Mouse (Mus musculus) brain, adult 2 months (tissue): Measurements from ENCODE around the gene Npnt.
A peak's percentile ranks its signal among the peaks of the same experiment; 100 is the strongest.

Experiments
- DNase-seq: peaks from one replicate; pipeline ENCODE4 v3.0.0; 2011; ENCODE audit warnings: low read depth, low spot score

Npnt gene

GRCm38 (mm10) chr3:132949791-132950528 is at the start of gene Npnt:
Npnt (minus strand) TSS chr3:132950291.
- peak; percentile 22 for DNase-seq

- DNase-seq: no peak
Observed at GRCm38 (mm10) chr3:132996299-132996698, 46.2 kb upstream of the Npnt start.

- no peak for DNase-seq
Observed at GRCm38 (mm10) chr3:132995904-132996267, 45.8 kb upstream of the Npnt start.

GRCm38 (mm10) chr3:132995172-132995903 is 45.2 kb upstream of the Npnt start:
- no peak for DNase-seq

- peak; percentile 17 for DNase-seq
Observed at GRCm38 (mm10) chr3:132986188-132986587, 36.1 kb upstream of the Npnt start.

- peak; percentile 11 for DNase-seq
Observed at GRCm38 (mm10) chr3:132983845-132984485, 33.9 kb upstream of the Npnt start.

GRCm38 (mm10) chr3:132981968-132982367 is 31.9 kb upstream of the Npnt start:
- DNase-seq: no peak

GRCm38 (mm10) chr3:132979781-132980461 is 29.8 kb upstream of the Npnt start:
- no peak for DNase-seq

- DNase-seq: no peak
Observed at GRCm38 (mm10) chr3:132966255-132966654, 16.2 kb upstream of the Npnt start.

GRCm38 (mm10) chr3:132964715-132965507 is 14.8 kb upstream of the Npnt start:
- DNase-seq: no peak

GRCm38 (mm10) chr3:132962631-132963361 is 12.7 kb upstream of the Npnt start:
- DNase-seq: peak; percentile 17

GRCm38 (mm10) chr3:132950529-132950880 is 414 bp upstream of the Npnt start:
- DNase-seq: no peak

- DNase-seq: peak; percentile 21
Observed at GRCm38 (mm10) chr3:132949380-132949790, 706 bp downstream of the Npnt start.

GRCm38 (mm10) chr3:132948298-132948795 is 1.7 kb downstream of the Npnt start:
- DNase-seq: no peak

- DNase-seq: no peak
Observed at GRCm38 (mm10) chr3:132946086-132946485, 4.0 kb downstream of the Npnt start.

- no peak for DNase-seq
Observed at GRCm38 (mm10) chr3:132945669-132946068, 4.4 kb downstream of the Npnt start.

GRCm38 (mm10) chr3:132944609-132945008 is 5.5 kb downstream of the Npnt start:
- DNase-seq: no peak

- DNase-seq: no peak
Observed at GRCm38 (mm10) chr3:132944193-132944592, 5.9 kb downstream of the Npnt start.

- no peak for DNase-seq
Observed at GRCm38 (mm10) chr3:132942778-132943177, 7.3 kb downstream of the Npnt start.
